Mouse (Mus musculus) small intestine, adult 2 months (tissue): ENCODE measurements at regions not wholly inside any gene's neighbourhood (a gene's known extent, or its start where the extent isn't known, plus 50 kb on each side); places are given as distances from the start of the nearest gene placed in this dataset.

Experiments used
- H3K27ac ChIP-seq: fragments of 200-500 bp; 2 replicates; pipeline ENCODE4 v1.5.1; 2012; ENCODE audit warnings: low read depth, low read length, control low read depth, inconsistent platforms; ENCODE audit not compliant: insufficient read depth
- H3K27me3 ChIP-seq: fragments of 200-500 bp; 2 replicates; pipeline ENCODE4 v1.6.1; 2012; ENCODE audit warnings: mild to moderate bottlenecking, moderate library complexity, low read length, inconsistent platforms; ENCODE audit not compliant: control insufficient read depth, insufficient read depth
- H3K36me3 ChIP-seq: fragments of 200-500 bp; 2 replicates; pipeline ENCODE4 v1.6.1; 2012; ENCODE audit warnings: mild to moderate bottlenecking, low read length, control low read depth, inconsistent platforms; ENCODE audit not compliant: control insufficient read depth, insufficient read depth
- H3K4me1 ChIP-seq: fragments of 200-500 bp; 2 replicates; pipeline ENCODE4 v1.6.1; 2012; ENCODE audit warnings: low read length, inconsistent platforms, mixed read lengths; ENCODE audit not compliant: control insufficient read depth, insufficient read depth, insufficient read length
- H3K4me3 ChIP-seq: fragments of 200-500 bp; 2 replicates; pipeline ENCODE4 v1.5.1; 2012; ENCODE audit warnings: low read depth, mild to moderate bottlenecking, control low read depth, inconsistent platforms, low read length, moderate library complexity
- CTCF ChIP-seq: fragments of 200-500 bp; IDR thresholded peaks from 2 replicates; pipeline ENCODE4 v1.5.1; 2012; ENCODE audit warnings: low read depth, mild to moderate bottlenecking, control low read depth, inconsistent platforms, low read length, moderate library complexity, mixed read lengths; ENCODE audit not compliant: insufficient replicate concordance, insufficient read length; ENCODE audit errors: extremely low read depth
- POLR2A ChIP-seq: fragments of 200-500 bp; IDR thresholded peaks from 2 replicates; pipeline ENCODE4 v1.6.1; 2012; ENCODE audit warnings: low read depth, mild to moderate bottlenecking, control low read depth, inconsistent platforms, low read length, moderate library complexity
- WGBS: fragments of 180-500 bp; shearing (Covaris S2); methylation state at CpG from one replicate; pipeline ENCODE4 v1.1.7; 2018; 5-methylcytosine and 5-hydroxymethylcytosine counted together

GRCm38 (mm10) chr11:64718316-64719085 is 260.3 kb upstream of the Elac2 start:
- Histone ChIP-seq H3K27ac (no peak overlapping the region), H3K27me3 (no peaks in the 10 kb centered on the region), H3K4me3 (no peak overlapping the region), H3K4me1 (no peaks in the 10 kb centered on the region), H3K36me3 (no peaks in the 10 kb centered on the region)
- TF ChIP-seq CTCF, result peak; percentile 75; the same call in 1 of the 2 replicates
- no peak for TF ChIP-seq POLR2A
- 15% methylated on average over 5 of the region's 5 CpGs for WGBS

- Histone ChIP-seq H3K36me3 (no peaks in the 10 kb centered on the region), H3K4me3 (no peak overlapping the region), H3K27me3 (no peaks in the 10 kb centered on the region), H3K4me1 (peaks cover 2% of the 10 kb centered on the region; the same call in 1 of the 2 replicates), H3K27ac (no peak overlapping the region)
- TF ChIP-seq POLR2A (no peak), CTCF (no peak)
- WGBS, result 35% methylated on average over 5 of the region's 5 CpGs
Measured at GRCm38 (mm10) chr11:64726249-64726648, 252.6 kb upstream of the Elac2 start.

GRCm38 (mm10) chr11:64727841-64728421 is 250.9 kb upstream of the Elac2 start:
- TF ChIP-seq CTCF (no peak), POLR2A (no peak)
- no peak overlapping the region for H3K27ac ChIP-seq
- WGBS, result 26% methylated on average over 5 of the region's 5 CpGs
- no peaks in the 10 kb centered on the region for H3K27me3 ChIP-seq
- peaks cover 2% of the 10 kb centered on the region; the same call in 1 of the 2 replicates for H3K4me1 ChIP-seq
- no peaks in the 10 kb centered on the region for H3K36me3 ChIP-seq
- no peak overlapping the region for H3K4me3 ChIP-seq

GRCm38 (mm10) chr11:64738948-64739347 is 239.9 kb upstream of the Elac2 start:
- WGBS, result 46% methylated on average over 7 of the region's 7 CpGs
- Histone ChIP-seq H3K27ac (no peak overlapping the region), H3K4me3 (no peak overlapping the region), H3K27me3 (no peaks in the 10 kb centered on the region), H3K4me1 (no peaks in the 10 kb centered on the region), H3K36me3 (no peaks in the 10 kb centered on the region)
- TF ChIP-seq POLR2A (no peak), CTCF (no peak)

- Histone ChIP-seq H3K27me3 (no peaks in the 10 kb centered on the region), H3K36me3 (no peaks in the 10 kb centered on the region), H3K27ac (no peak overlapping the region), H3K4me3 (no peak overlapping the region), H3K4me1 (no peaks in the 10 kb centered on the region)
- no peak for TF ChIP-seq CTCF
- TF ChIP-seq POLR2A, result no peak
- WGBS, result 67% methylated on average over 4 of the region's 4 CpGs
Measured at GRCm38 (mm10) chr11:64743753-64744152, 235.1 kb upstream of the Elac2 start.

GRCm38 (mm10) chr11:64746146-64746545 is 232.7 kb upstream of the Elac2 start:
- Histone ChIP-seq H3K27ac (no peak overlapping the region), H3K4me1 (no peaks in the 10 kb centered on the region), H3K36me3 (no peaks in the 10 kb centered on the region), H3K27me3 (no peaks in the 10 kb centered on the region), H3K4me3 (no peak overlapping the region)
- 81% methylated on average over 6 of the region's 6 CpGs for WGBS
- TF ChIP-seq CTCF (no peak), POLR2A (no peak)

- no peaks in the 10 kb centered on the region for H3K36me3 ChIP-seq
- no peaks in the 10 kb centered on the region for H3K27me3 ChIP-seq
- TF ChIP-seq POLR2A (no peak), CTCF (no peak)
- no peak overlapping the region for H3K27ac ChIP-seq
- 24% methylated on average over 9 of the region's 9 CpGs for WGBS
- no peaks in the 10 kb centered on the region for H3K4me1 ChIP-seq
- no peak overlapping the region for H3K4me3 ChIP-seq
Measured at GRCm38 (mm10) chr11:64749976-64750375, 228.9 kb upstream of the Elac2 start.
